In genomic region chr3:153913510-153914243, GRCm38 (mm10) we compare ENCODE assay signal across 8 mouse cellular contexts. TPM values are rescaled to one million over a fixed set of nuclear protein-coding genes. Genes with fewer than 3 reads are reported as not detected.
A peak's percentile ranks its signal among the peaks of the same experiment; 100 is the strongest.
DNase-seq lines count a peak whose midpoint lies in the region; ATAC-seq lines count a peak whose summit lies in the region.

No protein-coding gene starts in this region.

- whole genome bisulfite sequencing in neural tube, embryonic 11.5 days, result 53% methylated on average over 6 of the region's 6 CpGs
- 30% methylated on average over 6 of the region's 6 CpGs for WGBS in intestine, embryonic 16.5 days
- WGBS in neural tube, embryonic 15.5 days, result 38% methylated on average over 6 of the region's 6 CpGs

- H3K9ac ChIP-seq in neural tube, embryonic 11.5 days (ENCODE audit: low read length), result peak overlapping the region; percentile 72
- peak overlapping the region; percentile 76; the same call in 1 of the 2 replicates for H3K9ac ChIP-seq in intestine, embryonic 16.5 days (ENCODE audit: low read depth, low read length)
- H3K9ac ChIP-seq in neural tube, embryonic 15.5 days (replicated peaks), result peak overlapping the region; percentile 68

- H3K4me3 ChIP-seq in neural tube, embryonic 11.5 days (ENCODE audit: low read depth, low read length), result peak overlapping the region; percentile 82; the same call in 1 of the 2 replicates
- H3K4me3 ChIP-seq in intestine, embryonic 16.5 days (ENCODE audit: low read length), result peak overlapping the region; percentile 69; the same call in 1 of the 2 replicates
- H3K4me3 ChIP-seq in neural tube, embryonic 15.5 days (replicated peaks), result peak overlapping the region; percentile 85

- H3K4me2 ChIP-seq in neural tube, embryonic 11.5 days (ENCODE audit: low read depth), result peak overlapping the region; percentile 68
- peak overlapping the region; percentile 80 for H3K4me2 ChIP-seq in intestine, embryonic 16.5 days (ENCODE audit: low read depth, low read length)
- H3K4me2 ChIP-seq in neural tube, embryonic 15.5 days, result peak overlapping the region; percentile 82

- ATAC-seq in neural tube, embryonic 11.5 days (ENCODE audit: insufficient read depth, low FRiP score, low TSS enrichment), result no peak
- no peak for ATAC-seq in intestine, embryonic 16.5 days
- ATAC-seq in neural tube, embryonic 15.5 days (ENCODE audit: low FRiP score), result no peak

- no peaks in the 10 kb centered on the region for H3K9me3 ChIP-seq in neural tube, embryonic 11.5 days (ENCODE audit: control insufficient read depth, low read length)
- no peaks in the 10 kb centered on the region for H3K9me3 ChIP-seq in intestine, embryonic 16.5 days (ENCODE audit: control insufficient read depth, low read length)
- H3K9me3 ChIP-seq in neural tube, embryonic 15.5 days (replicated peaks), result no peaks in the 10 kb centered on the region

- H3K4me1 ChIP-seq in neural tube, embryonic 11.5 days (ENCODE audit: control insufficient read depth, insufficient read depth, low read length), result peaks cover 9% of the 10 kb centered on the region
- peaks cover 26% of the 10 kb centered on the region for H3K4me1 ChIP-seq in intestine, embryonic 16.5 days (ENCODE audit: control insufficient read depth, insufficient read depth, low read length)
- H3K4me1 ChIP-seq in neural tube, embryonic 15.5 days, result peaks cover 42% of the 10 kb centered on the region

- peaks cover 5% of the 10 kb centered on the region; the same call in 1 of the 2 replicates for H3K36me3 ChIP-seq in neural tube, embryonic 11.5 days (ENCODE audit: control insufficient read depth, insufficient read depth, low read length)
- H3K36me3 ChIP-seq in intestine, embryonic 16.5 days (ENCODE audit: control insufficient read depth, insufficient read depth, low read length), result peaks cover 12% of the 10 kb centered on the region; the same call in 1 of the 2 replicates
- H3K36me3 ChIP-seq in neural tube, embryonic 15.5 days, result peaks cover 22% of the 10 kb centered on the region

- H3K27ac ChIP-seq in neural tube, embryonic 11.5 days (ENCODE audit: low read depth, low read length), result peak overlapping the region; percentile 82; the same call in 1 of the 2 replicates
- peak overlapping the region; percentile 94; the same call in 1 of the 2 replicates for H3K27ac ChIP-seq in intestine, embryonic 16.5 days (ENCODE audit: low read length)
- peak overlapping the region; percentile 97 for H3K27ac ChIP-seq in neural tube, embryonic 15.5 days (replicated peaks)

- H3K27me3 ChIP-seq in neural tube, embryonic 11.5 days (ENCODE audit: control insufficient read depth, insufficient read depth, low read length), result no peaks in the 10 kb centered on the region
- H3K27me3 ChIP-seq in intestine, embryonic 16.5 days (replicated peaks; ENCODE audit: control insufficient read depth, insufficient read depth, low read length), result no peaks in the 10 kb centered on the region
- H3K27me3 ChIP-seq in neural tube, embryonic 15.5 days (replicated peaks), result no peaks in the 10 kb centered on the region

- DNase-seq in adrenal gland, adult 2 months, result peak; percentile 63
- DNase-seq in adrenal gland, postnatal 25 days, result no peak
- DNase-seq in neural tube, embryonic 11.5 days (ENCODE audit: low spot score), result no peak
- no peak for DNase-seq in neural tube, embryonic 10.5 days (ENCODE audit: extremely low spot score, low spot score)
- DNase-seq in ovary, adult 18-20 months (ENCODE audit: low spot score), result no peak
- DNase-seq in urinary bladder, postnatal 4 days (ENCODE audit: low spot score in 2 of 2), result no peak

RNA-seq across cellular contexts. Expression of gene Rabggtb, which starts 0.9 kb away (rescaled TPM):
- total RNA-seq in adrenal gland, adult 2 months (2021), result 10 to 100 TPM; 79.8 to 95.2 TPM
- polyA plus RNA-seq in adrenal gland, adult 2 months (2012; rRNA removed), result 16.3 and 17.6 TPM in 2 replicates
- 78.1 and 98.5 TPM in 2 replicates for total RNA-seq in adrenal gland, postnatal 25 days (2021)
- 39.7 and 44.4 TPM in 2 replicates for polyA plus RNA-seq in neural tube, embryonic 11.5 days (2014; fragmentation: Nextera tagmentation; extraction: Ambion mirVana)
- polyA plus RNA-seq in intestine, embryonic 16.5 days (2015; fragmentation: Nextera tagmentation; extraction: Ambion mirVana), result 49.4 and 54.2 TPM in 2 replicates
- 53.7 TPM in 2 replicates for polyA plus RNA-seq in neural tube, embryonic 15.5 days (2015; fragmentation: Nextera tagmentation; extraction: Ambion mirVana)

RNA-seq across cellular contexts. Expression of gene Msh4, which starts 7.7 kb away (rescaled TPM):
- under 1 TPM; 0.09 to 0.10 TPM for total RNA-seq in adrenal gland, adult 2 months (2021)
- polyA plus RNA-seq in adrenal gland, adult 2 months (2012; rRNA removed), result 0.02 TPM in 1 of 2 replicates, not detected in the other
- total RNA-seq in adrenal gland, postnatal 25 days (2021), result 0.33 and 0.38 TPM in 2 replicates
- polyA plus RNA-seq in neural tube, embryonic 11.5 days (2014; fragmentation: Nextera tagmentation; extraction: Ambion mirVana), result 0.07 and 0.12 TPM in 2 replicates
- 0.06 and 0.07 TPM in 2 replicates for polyA plus RNA-seq in intestine, embryonic 16.5 days (2015; fragmentation: Nextera tagmentation; extraction: Ambion mirVana)
- polyA plus RNA-seq in neural tube, embryonic 15.5 days (2015; fragmentation: Nextera tagmentation; extraction: Ambion mirVana), result 0.13 and 0.29 TPM in 2 replicates

RNA-seq across cellular contexts. Expression of gene Acadm, which starts 30.8 kb away (rescaled TPM):
- 100 to 1,000 TPM; 711 to 911 TPM for total RNA-seq in adrenal gland, adult 2 months (2021)
- 58.0 and 61.0 TPM in 2 replicates for polyA plus RNA-seq in adrenal gland, adult 2 months (2012; rRNA removed)
- 686 and 739 TPM in 2 replicates for total RNA-seq in adrenal gland, postnatal 25 days (2021)
- 53.0 and 58.3 TPM in 2 replicates for polyA plus RNA-seq in neural tube, embryonic 11.5 days (2014; fragmentation: Nextera tagmentation; extraction: Ambion mirVana)
- 146 and 152 TPM in 2 replicates for polyA plus RNA-seq in intestine, embryonic 16.5 days (2015; fragmentation: Nextera tagmentation; extraction: Ambion mirVana)
- polyA plus RNA-seq in neural tube, embryonic 15.5 days (2015; fragmentation: Nextera tagmentation; extraction: Ambion mirVana), result 59.3 and 68.0 TPM in 2 replicates

RNA-seq across cellular contexts. Expression of gene Slc44a5, which starts 59.6 kb away (rescaled TPM):
- not detected for total RNA-seq in adrenal gland, adult 2 months (2021)
- polyA plus RNA-seq in adrenal gland, adult 2 months (2012; rRNA removed), result 0.01 TPM in 1 of 2 replicates, not detected in the other
- total RNA-seq in adrenal gland, postnatal 25 days (2021), result not detected in 2 replicates
- 3.2 and 3.7 TPM in 2 replicates for polyA plus RNA-seq in neural tube, embryonic 11.5 days (2014; fragmentation: Nextera tagmentation; extraction: Ambion mirVana)
- polyA plus RNA-seq in intestine, embryonic 16.5 days (2015; fragmentation: Nextera tagmentation; extraction: Ambion mirVana), result 0.56 and 0.59 TPM in 2 replicates
- polyA plus RNA-seq in neural tube, embryonic 15.5 days (2015; fragmentation: Nextera tagmentation; extraction: Ambion mirVana), result 5.1 and 5.7 TPM in 2 replicates
